Mouse (Mus musculus) testis, postnatal 10 days (tissue): ENCODE results near the gene Adamts12.

Source experiments
- DNase-seq: peaks from one replicate; pipeline ENCODE4 v3.0.0; 2021; ENCODE audit warnings: low spot score

The Adamts12 gene

DNA sequence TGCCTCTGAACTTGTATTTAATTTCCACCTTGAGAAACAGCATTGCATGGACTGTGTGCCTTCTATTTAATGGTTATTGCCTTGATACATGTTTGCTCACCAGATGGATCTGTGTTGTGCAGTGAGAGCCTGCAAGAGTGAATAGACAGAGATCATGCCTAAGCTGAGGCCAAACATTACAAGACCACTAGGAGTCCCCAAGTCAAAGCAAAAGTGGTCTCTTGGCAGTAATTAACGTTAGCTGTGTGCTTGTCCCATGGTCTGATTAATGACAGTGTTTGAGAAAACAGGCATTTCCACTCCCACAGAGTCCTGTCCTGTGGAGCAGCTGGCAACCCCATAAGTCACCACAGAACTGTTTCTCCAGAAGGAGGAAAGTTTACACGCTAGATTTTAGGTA lies 96.2 kb downstream of the Adamts12 start:
- no peak for DNase-seq

DNA sequence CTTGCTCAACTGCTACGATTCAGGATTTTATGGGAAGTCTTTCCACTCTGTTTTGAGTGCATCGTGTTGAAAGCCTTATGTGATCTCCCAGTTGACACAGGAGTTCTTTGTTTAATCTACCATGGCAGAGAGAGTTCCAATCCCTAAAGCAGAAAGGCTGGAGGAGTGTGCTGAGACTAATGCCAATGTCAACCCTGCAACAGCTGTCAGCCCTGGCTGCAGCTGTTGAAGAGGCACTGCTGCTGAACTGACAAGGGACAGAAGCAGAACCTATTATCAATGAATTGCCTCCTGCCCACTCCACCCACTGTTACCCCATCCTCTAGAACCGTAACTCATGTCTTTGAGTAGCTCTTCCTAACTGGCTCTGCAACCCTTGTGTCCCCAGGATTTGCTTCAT lies 101.3 kb downstream of the Adamts12 start:
- DNase-seq, result no peak

- DNase-seq, result no peak
These were observed 109.4 kb downstream of the Adamts12 start for GRCm38 (mm10) chr15:11173884-11174470.

DNA sequence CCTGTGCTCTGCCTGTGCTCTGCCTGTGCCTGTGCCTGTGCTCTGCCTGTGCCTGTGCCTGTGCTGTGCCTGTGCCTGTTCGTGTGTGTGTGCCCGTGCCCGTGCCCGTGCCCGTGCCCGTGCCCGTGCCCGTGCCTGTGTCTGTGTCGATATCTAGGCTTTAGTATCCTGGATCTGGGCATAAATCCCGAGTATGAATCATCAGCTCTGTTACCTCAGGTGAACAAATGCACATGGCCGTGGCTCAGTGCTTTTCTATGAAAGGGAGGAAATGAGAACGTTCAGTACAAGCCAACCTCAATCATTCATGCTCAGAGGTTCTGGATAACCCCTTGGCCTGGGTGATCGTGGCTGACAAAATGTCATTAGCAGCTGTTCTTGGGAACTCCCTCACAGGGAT lies 110.3 kb downstream of the Adamts12 start:
- DNase-seq, result no peak

- DNase-seq, result no peak
These were observed 112.9 kb downstream of the Adamts12 start for GRCm38 (mm10) chr15:11177448-11177847.

DNA sequence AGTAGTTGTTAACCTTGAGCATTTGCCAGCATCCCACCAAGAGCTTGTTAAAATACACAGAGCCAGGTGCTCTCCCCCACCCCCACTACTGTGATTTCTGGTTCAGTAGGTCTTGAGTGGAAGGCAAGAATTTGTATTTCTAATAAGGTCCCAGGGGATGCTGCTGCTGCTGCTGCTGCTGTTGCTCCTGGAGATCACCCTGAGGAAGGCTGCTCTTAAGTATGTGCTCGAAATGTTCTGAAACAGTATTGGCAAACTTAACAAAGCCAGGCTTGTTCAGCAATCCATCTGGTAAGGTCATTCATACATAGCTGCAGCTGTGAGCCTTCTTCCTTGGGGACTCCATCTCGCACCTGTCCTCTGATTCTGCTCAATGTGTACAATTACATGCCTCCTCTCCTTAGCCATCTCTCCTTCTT lies 115.2 kb downstream of the Adamts12 start:
- no peak for DNase-seq

GRCm38 (mm10) chr15:11186711-11187110 lies 122.1 kb downstream of the Adamts12 start:
- DNase-seq, result no peak

DNA sequence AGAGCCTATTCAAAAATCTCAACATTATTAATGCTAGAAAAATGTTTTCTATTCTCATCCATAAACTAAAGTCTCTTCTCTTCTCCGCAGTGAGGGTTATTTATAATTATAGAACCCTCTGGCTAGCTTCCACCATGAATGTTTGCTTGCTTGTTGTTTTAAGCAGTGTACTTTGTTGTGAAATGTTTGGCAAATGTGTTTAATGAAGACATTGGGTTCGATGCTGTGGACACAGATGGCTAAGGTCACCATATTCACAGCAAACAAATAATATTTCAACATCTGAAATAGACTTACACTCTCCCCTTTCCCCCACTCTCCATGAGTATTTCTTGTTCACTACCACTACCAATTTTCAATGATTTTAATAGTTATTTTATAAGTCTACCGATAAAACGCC lies 125.9 kb downstream of the Adamts12 start:
- DNase-seq, result no peak

DNA sequence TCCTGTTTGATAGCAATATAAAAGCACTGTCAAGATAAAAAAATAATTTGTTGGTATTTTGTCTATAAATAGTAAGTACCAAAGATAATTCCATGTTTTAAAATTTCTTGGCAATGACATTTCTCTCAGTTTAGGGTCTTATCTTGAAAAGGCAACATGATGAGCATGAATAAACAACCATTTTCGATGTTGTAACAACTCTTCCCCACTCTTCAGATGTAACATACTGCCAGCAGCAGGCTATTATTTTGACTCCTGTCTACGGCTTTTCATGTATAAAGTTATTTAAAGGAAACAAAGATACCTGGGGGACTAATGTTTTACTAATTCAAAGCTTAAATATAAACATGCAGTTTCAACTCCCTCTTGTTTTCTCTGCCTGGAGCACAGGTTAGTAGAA lies 128.2 kb downstream of the Adamts12 start:
- DNase-seq, result no peak

- DNase-seq, result no peak
These were observed 132.5 kb downstream of the Adamts12 start for GRCm38 (mm10) chr15:11197051-11197450.

DNA sequence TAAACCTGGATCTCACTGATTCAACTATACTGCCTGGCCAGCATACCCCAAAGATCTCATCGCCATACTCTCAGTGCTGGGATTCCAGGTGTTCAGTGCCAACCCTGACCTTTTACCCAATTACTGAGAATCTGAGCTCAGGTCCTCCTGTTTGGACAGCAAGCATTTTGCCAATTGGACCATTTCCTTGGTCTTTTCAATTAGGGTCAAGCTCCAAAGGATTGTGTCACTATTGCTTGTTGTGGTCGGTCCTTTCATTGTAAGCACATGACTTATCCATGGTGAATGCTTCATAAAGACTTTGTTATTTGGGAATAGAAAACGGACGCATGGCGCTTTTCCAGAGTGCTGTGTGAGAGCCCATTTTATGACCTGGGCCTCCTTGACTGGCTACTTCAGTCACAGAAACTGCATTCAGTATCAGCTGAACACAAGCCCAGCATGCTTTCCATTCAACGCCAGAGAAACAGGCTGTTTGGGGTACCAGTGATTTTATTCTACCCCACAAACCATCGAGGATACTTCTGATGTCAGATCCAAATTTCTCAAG lies 133.7 kb downstream of the Adamts12 start:
- DNase-seq, result no peak

GRCm38 (mm10) chr15:11203084-11203483 lies 138.5 kb downstream of the Adamts12 start:
- DNase-seq, result no peak

DNA sequence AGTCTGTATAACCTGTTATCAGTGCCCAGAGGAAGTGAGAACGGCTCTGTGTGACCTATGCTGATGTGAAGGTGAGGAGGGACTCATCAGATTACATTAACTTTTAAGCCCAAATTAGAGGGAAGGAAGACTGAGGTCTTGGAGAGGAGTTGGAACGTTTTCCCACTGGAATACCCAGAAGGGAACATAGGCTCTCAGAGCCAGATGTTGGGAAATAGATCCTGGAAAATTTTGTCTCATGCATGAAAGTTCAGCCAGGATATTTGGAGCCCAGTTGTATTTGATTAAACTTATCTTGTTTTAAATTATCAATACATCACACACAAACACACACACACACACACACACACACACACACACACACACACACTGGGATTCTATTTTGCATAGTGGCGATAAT lies 140.3 kb downstream of the Adamts12 start:
- no peak for DNase-seq

DNA sequence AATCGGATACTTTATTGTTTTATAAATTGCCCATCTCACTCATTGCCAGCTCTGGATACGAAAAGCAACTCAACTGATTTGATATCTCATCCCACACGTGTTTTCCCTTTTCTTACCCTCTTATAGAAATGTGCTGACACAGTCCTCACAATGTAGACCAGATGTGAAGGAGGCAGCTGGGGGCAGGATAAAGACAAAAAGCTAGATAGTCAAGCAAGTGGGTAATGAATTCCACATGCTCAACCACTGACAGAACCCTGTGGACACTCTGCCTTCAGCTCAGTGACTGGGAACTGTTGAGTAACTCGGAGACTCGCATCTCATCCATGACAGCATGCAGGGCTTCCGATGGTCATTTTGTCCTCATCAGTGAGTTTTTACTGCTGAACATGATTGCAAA lies 146.4 kb downstream of the Adamts12 start:
- no peak for DNase-seq

DNA sequence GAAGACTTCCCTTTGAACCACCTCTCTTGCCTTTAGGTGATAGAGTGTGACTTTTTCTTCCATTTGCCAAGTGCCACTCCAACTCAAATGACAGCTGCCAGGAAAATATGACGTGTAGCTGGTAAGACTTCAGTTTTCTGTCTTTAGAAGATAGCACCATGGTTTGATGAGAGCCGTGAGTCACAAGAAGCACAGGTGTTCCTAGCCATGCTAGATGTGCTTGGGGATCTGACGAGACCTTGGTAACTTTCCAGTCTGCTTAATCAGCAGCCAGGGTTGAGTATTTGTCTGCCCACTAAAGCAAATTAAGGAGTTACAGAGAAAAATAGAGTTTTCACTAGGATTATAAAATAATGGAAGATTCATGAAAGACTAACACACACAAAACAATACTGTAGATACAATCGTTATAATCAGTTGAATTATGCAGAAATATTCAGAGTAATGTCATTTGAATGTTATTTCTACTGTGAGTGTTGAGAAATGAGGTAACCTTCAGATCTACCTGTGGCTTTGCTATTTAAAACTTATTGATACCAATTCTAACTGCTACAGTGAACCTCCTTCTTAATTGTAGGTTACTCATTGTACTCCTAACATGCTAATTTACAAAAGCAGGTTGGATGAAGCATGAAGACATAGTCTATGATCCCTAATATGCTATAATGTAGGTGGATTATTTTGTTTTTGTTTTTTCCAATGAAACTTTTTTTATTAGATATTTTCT lies 169.5 kb downstream of the Adamts12 start:
- no peak for DNase-seq

GRCm38 (mm10) chr15:11240406-11240805 lies 175.8 kb downstream of the Adamts12 start:
- DNase-seq, result no peak

DNA sequence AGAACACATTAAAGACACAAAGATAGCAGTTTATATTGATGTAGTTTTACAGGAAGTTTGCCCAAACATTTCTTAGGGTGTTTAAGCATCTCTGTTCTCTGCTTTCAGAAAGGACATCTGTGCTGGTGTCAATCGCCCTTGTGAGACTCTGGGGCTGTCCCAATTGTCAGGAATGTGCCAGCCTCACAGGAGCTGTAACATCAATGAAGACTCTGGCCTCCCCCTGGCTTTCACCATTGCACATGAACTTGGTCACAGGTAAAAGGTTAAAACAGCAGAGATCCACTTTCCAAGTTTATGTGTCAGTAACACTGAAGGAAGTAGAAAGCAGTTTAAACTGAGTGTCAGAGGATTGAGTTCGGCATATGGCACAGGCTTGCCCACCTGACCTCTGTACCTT lies 176.7 kb downstream of the Adamts12 start:
- DNase-seq, result no peak

DNA sequence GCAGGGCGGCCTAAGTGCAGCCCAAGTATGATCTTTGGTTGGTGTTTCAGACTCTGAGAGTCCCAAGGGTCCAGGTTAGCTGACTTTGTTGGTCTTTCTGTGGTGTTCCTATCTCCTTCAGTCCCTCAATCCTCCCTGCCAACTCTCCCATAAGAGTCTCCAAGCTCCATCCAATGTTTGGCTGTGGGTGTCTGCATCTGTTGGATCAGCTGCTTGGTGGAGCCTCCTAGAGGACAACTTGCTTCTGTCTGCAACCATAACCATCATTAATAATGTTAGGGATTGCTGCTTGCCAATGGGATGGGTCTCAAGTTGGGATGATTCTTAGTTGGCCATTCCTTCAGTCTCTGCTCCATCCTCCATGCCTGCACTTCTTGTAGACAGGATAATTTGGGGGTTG lies 181.8 kb downstream of the Adamts12 start:
- no peak for DNase-seq

GRCm38 (mm10) chr15:11279273-11280080 lies 214.9 kb downstream of the Adamts12 start:
- no peak for DNase-seq

- no peak for DNase-seq
These were observed 216.2 kb downstream of the Adamts12 start for GRCm38 (mm10) chr15:11280689-11281264.

- DNase-seq, result no peak
These were observed 218.6 kb downstream of the Adamts12 start for GRCm38 (mm10) chr15:11283171-11283570.

GRCm38 (mm10) chr15:11287780-11288179 lies 223.2 kb downstream of the Adamts12 start:
- no peak for DNase-seq
